Mouse (Mus musculus) heart, embryonic 15.5 days (tissue): ENCODE results near the gene Sdr39u1. TPM values are rescaled to one million over a fixed set of nuclear protein-coding genes. Genes with fewer than 3 reads are reported as not detected.

Source experiments
- ATAC-seq: fragments of 200-750 bp; cut with Nextera tagmentation; replicated peaks from 2 replicates; pipeline ENCODE4 v1.8.0; 2017; ENCODE audit warnings: low read depth, moderate TSS enrichment; ENCODE audit not compliant: insufficient number of reproducible peaks, insufficient read depth, low FRiP score
- H3K27ac ChIP-seq: fragments of 300-500 bp; sonication (generic); 2 replicates; pipeline ENCODE4 v1.5.1; 2015; ENCODE audit warnings: mild to moderate bottlenecking, inconsistent platforms
- H3K27me3 ChIP-seq: fragments of 300-500 bp; sonication (generic); 2 replicates; pipeline ENCODE4 v1.6.1; 2015; ENCODE audit warnings: inconsistent platforms
- H3K36me3 ChIP-seq: fragments of 300-500 bp; sonication (generic); 2 replicates; pipeline ENCODE4 v1.6.1; 2015; ENCODE audit warnings: mild to moderate bottlenecking, inconsistent platforms
- H3K4me1 ChIP-seq: fragments of 300-500 bp; sonication (generic); replicated peaks from 2 replicates; pipeline ENCODE4 v1.6.1; 2015; ENCODE audit warnings: inconsistent platforms
- H3K4me2 ChIP-seq: fragments of 300-500 bp; sonication (generic); 2 replicates; pipeline ENCODE4 v1.6.1; 2015; ENCODE audit warnings: inconsistent platforms, mild to moderate bottlenecking, moderate library complexity
- H3K4me3 ChIP-seq: fragments of 300-500 bp; sonication (generic); 2 replicates; pipeline ENCODE4 v1.5.1; 2015; ENCODE audit warnings: mild to moderate bottlenecking, inconsistent platforms
- H3K9ac ChIP-seq: fragments of 300-500 bp; sonication (generic); 2 replicates; pipeline ENCODE4 v1.6.1; 2015; ENCODE audit warnings: mild to moderate bottlenecking, inconsistent platforms
- H3K9me3 ChIP-seq: fragments of 300-500 bp; sonication (generic); replicated peaks from 2 replicates; pipeline ENCODE4 v1.6.1; 2016; ENCODE audit warnings: inconsistent platforms
- WGBS: fragments of 180-500 bp; shearing (Covaris S2); methylation state at CpG from one replicate; pipeline ENCODE4 v1.1.7; 2015; ENCODE audit warnings: mixed read lengths; 5-methylcytosine and 5-hydroxymethylcytosine counted together
- polyA plus RNA-seq: library from polyadenylated mRNA; unstranded; fragments of >200 nt; fragmentation: Nextera tagmentation; extraction: Ambion mirVana; gene quantifications from 2 replicates; pipeline ENCODE4 v1.2.1, GENCODE M21; 2015

Sdr39u1 gene
- polyA plus RNA-seq, 1 experiment from 2014 or later: 45.3 TPM

GRCm38 (mm10) chr14:55852646-55853551 lies 47.2 kb downstream of the Sdr39u1 start:
- Histone ChIP-seq H3K4me2 (peak overlapping the region; percentile 68), H3K36me3 (no peaks in the 10 kb centered on the region), H3K27me3 (no peaks in the 10 kb centered on the region), H3K4me3 (peak overlapping the region; percentile 67), H3K4me1 (peaks cover 44% of the 10 kb centered on the region), H3K9me3 (no peaks in the 10 kb centered on the region), H3K27ac (peak overlapping the region; percentile 90), H3K9ac (peak overlapping the region; percentile 67)
- peak; percentile 40 for ATAC-seq
- 15% methylated on average over 11 of the region's 11 CpGs for WGBS

- Histone ChIP-seq H3K9ac (no peak overlapping the region), H3K36me3 (no peaks in the 10 kb centered on the region), H3K4me1 (peaks cover 26% of the 10 kb centered on the region), H3K9me3 (no peaks in the 10 kb centered on the region), H3K4me3 (no peak overlapping the region), H3K4me2 (no peak overlapping the region), H3K27me3 (no peaks in the 10 kb centered on the region), H3K27ac (no peak overlapping the region)
- 57% methylated on average over 6 of the region's 6 CpGs for WGBS
- no peak for ATAC-seq
Measured at GRCm38 (mm10) chr14:55850885-55851284, 49.2 kb downstream of the Sdr39u1 start.

Other genes with a start within 250 kb of the Sdr39u1 start
- gene Mdp1, start 239.8 kb downstream of the Sdr39u1 start, polyA plus RNA-seq: 84.5 and 90.0 TPM in 2 replicates
- gene Gmpr2, start 228.4 kb downstream of the Sdr39u1 start, polyA plus RNA-seq: 36.0 and 42.3 TPM in 2 replicates
- 448 and 462 TPM in 2 replicates for gene Nedd8, start 228.2 kb downstream of the Sdr39u1 start, polyA plus RNA-seq
- 26.1 and 29.2 TPM in 2 replicates for gene Tinf2, start 218.5 kb downstream of the Sdr39u1 start, polyA plus RNA-seq
- 0.20 and 0.60 TPM in 2 replicates for gene Tgm1, start 186.4 kb downstream of the Sdr39u1 start, polyA plus RNA-seq
- gene Rabggta, start 178.0 kb downstream of the Sdr39u1 start, polyA plus RNA-seq: 20.7 and 23.8 TPM in 2 replicates
- 64.0 and 65.7 TPM in 2 replicates for gene Dhrs1, start 154.6 kb downstream of the Sdr39u1 start, polyA plus RNA-seq
- gene Nop9, start 154.6 kb downstream of the Sdr39u1 start, polyA plus RNA-seq: 17.9 and 24.4 TPM in 2 replicates
- 1.2 and 1.6 TPM in 2 replicates for gene Cideb, start 141.8 kb downstream of the Sdr39u1 start, polyA plus RNA-seq
- gene Ltb4r2, start 138.9 kb downstream of the Sdr39u1 start, polyA plus RNA-seq: 0.15 and 0.25 TPM in 2 replicates
- gene Ltb4r1, start 134.3 kb downstream of the Sdr39u1 start, polyA plus RNA-seq: 0.65 and 0.66 TPM in 2 replicates
- gene Adcy4, start 116.2 kb downstream of the Sdr39u1 start, polyA plus RNA-seq: 14.9 and 18.0 TPM in 2 replicates
- 12.6 and 20.7 TPM in 2 replicates for gene Ripk3, start 111.4 kb downstream of the Sdr39u1 start, polyA plus RNA-seq
- 10.8 and 15.8 TPM in 2 replicates for gene Nfatc4, start 77.1 kb downstream of the Sdr39u1 start, polyA plus RNA-seq
- 12.7 and 15.0 TPM in 2 replicates for gene Nynrin, start 46.3 kb downstream of the Sdr39u1 start, polyA plus RNA-seq
- gene Cbln3, start 15.9 kb downstream of the Sdr39u1 start, polyA plus RNA-seq: 0.36 and 0.50 TPM in 2 replicates
- gene Khnyn, start 15.3 kb downstream of the Sdr39u1 start, polyA plus RNA-seq: 9.2 and 12.6 TPM in 2 replicates
- 8.9 and 9.6 TPM in 2 replicates for gene Cma1, start 44.4 kb upstream of the Sdr39u1 start, polyA plus RNA-seq
- gene Cma2, start 50.7 kb upstream of the Sdr39u1 start, polyA plus RNA-seq: not detected in 2 replicates
- not detected in 2 replicates for gene Mcpt1, start 117.7 kb upstream of the Sdr39u1 start, polyA plus RNA-seq
- gene Mcpt9, start 130.2 kb upstream of the Sdr39u1 start, polyA plus RNA-seq: not detected in 2 replicates
- 0.19 TPM in 1 of 2 replicates, not detected in the other for gene Mcpt2, start 141.7 kb upstream of the Sdr39u1 start, polyA plus RNA-seq
- 0.75 and 0.88 TPM in 2 replicates for gene Mcpt4, start 162.0 kb upstream of the Sdr39u1 start, polyA plus RNA-seq
- gene Mcpt8, start 185.0 kb upstream of the Sdr39u1 start, polyA plus RNA-seq: 0.52 and 0.94 TPM in 2 replicates
- gene Ctsg, start 202.3 kb upstream of the Sdr39u1 start, polyA plus RNA-seq: 0.19 and 0.33 TPM in 2 replicates
- gene Gzme, start 220.3 kb upstream of the Sdr39u1 start, polyA plus RNA-seq: not detected in 2 replicates
- gene Gzmd, start 232.3 kb upstream of the Sdr39u1 start, polyA plus RNA-seq: not detected in 2 replicates